Comparison of ENCODE assay signal across 30 mouse cellular contexts in the genomic region with DNA sequence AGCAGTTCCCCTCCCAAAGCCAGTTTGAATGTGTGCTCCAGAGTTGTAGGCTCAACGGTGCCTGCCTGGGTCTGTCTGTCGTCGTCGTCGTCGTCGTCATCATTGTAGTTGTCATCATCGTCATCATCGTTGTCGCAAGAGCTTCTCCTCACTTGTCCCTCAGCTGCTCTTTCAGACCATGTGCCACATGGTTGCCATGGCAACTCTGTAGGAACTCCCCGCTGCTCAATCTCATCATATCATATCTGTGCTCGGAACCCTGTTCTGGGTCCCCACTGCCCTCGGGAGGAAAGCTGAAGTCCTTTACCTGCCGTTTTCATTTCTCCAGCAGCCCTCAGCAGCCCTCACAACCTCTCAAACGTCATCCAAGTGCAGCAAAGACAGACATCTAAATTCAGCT.
DNase-seq lines count a peak whose midpoint lies in the region; ATAC-seq lines count a peak whose summit lies in the region.
"Had no signal": no experiment of that assay in that cellular context is flagged by ENCODE, and none has a peak within 500 bp of the region (broad histone marks: within the 10 kb centered on the region; RNA-seq: fewer than 3 reads in every experiment).

No protein-coding gene starts in this region.

- DNase-seq in hindbrain, embryonic 11.5 days (ENCODE audit: low spot score) = no peak
- DNase-seq in neural tube, embryonic 11.5 days (ENCODE audit: low spot score) = peak; percentile 8
- DNase-seq in neural tube, embryonic 10.5 days (ENCODE audit: extremely low spot score, low spot score) = no peak
- DNase-seq in spleen, postnatal 4 days (ENCODE audit: low spot score in 2 of 2) = no peak
- DNase-seq: adrenal gland, postnatal 14 days; cerebellum, adult 18-20 months; cerebellum, postnatal 10 days; heart, adult 2 months; heart, postnatal 14 days; kidney, adult 8-10 months; kidney, postnatal 10 days; layer of hippocampus, adult 9-11 months; liver, embryonic 13.5 days; lung, adult 2 months; lung, postnatal 10 days; right cerebral cortex, adult 18-20 months; spleen, adult 18-20 months; thymus, adult 18-20 months; thymus, postnatal 25 days had no signal

- H3K4me2 ChIP-seq in hindbrain, embryonic 13.5 days = no peak overlapping the region
- no peak overlapping the region for H3K4me2 ChIP-seq in hindbrain, embryonic 11.5 days (replicated peaks; ENCODE audit: low read depth, low read length)
- H3K4me2 ChIP-seq in neural tube, embryonic 11.5 days (ENCODE audit: low read depth) = no peak overlapping the region
- H3K4me2 ChIP-seq in hindbrain, embryonic 16.5 days (ENCODE audit: low read length) = peak overlapping the region; percentile 7; the same call in 1 of the 2 replicates
- H3K4me2 ChIP-seq in neural tube, embryonic 15.5 days = no peak overlapping the region
- H3K4me2 ChIP-seq: embryonic facial prominence, embryonic 15.5 days; forebrain, embryonic 15.5 days; limb, embryonic 15.5 days; liver, embryonic 13.5 days had no signal

- no peaks in the 10 kb centered on the region for H3K9me3 ChIP-seq in hindbrain, embryonic 13.5 days
- no peaks in the 10 kb centered on the region for H3K9me3 ChIP-seq in hindbrain, embryonic 11.5 days (ENCODE audit: control insufficient read depth, low read length)
- H3K9me3 ChIP-seq in neural tube, embryonic 11.5 days (ENCODE audit: control insufficient read depth, low read length) = no peaks in the 10 kb centered on the region
- H3K9me3 ChIP-seq in hindbrain, embryonic 16.5 days (ENCODE audit: control insufficient read depth, low read length) = no peaks in the 10 kb centered on the region
- H3K9me3 ChIP-seq in neural tube, embryonic 15.5 days (replicated peaks) = no peaks in the 10 kb centered on the region
- H3K9me3 ChIP-seq: embryonic facial prominence, embryonic 15.5 days; forebrain, embryonic 15.5 days; limb, embryonic 10.5 days; limb, embryonic 15.5 days; liver, embryonic 13.5 days had no signal

- no peak for ATAC-seq in hindbrain, embryonic 13.5 days (ENCODE audit: low FRiP score)
- ATAC-seq in hindbrain, embryonic 11.5 days (ENCODE audit: low FRiP score) = no peak
- ATAC-seq in neural tube, embryonic 11.5 days (ENCODE audit: insufficient read depth, low FRiP score, low TSS enrichment) = no peak
- no peak for ATAC-seq in hindbrain, embryonic 16.5 days
- no peak for ATAC-seq in neural tube, embryonic 15.5 days (ENCODE audit: low FRiP score)
- ATAC-seq: CD4-positive, CD25-positive, alpha-beta regulatory T cell, adult 4 months; forebrain, embryonic 15.5 days; intestine, embryonic 16.5 days had no signal

- peaks cover 79% of the 10 kb centered on the region for H3K4me1 ChIP-seq in hindbrain, embryonic 13.5 days (replicated peaks)
- peaks cover 12% of the 10 kb centered on the region for H3K4me1 ChIP-seq in hindbrain, embryonic 11.5 days (replicated peaks; ENCODE audit: control insufficient read depth, insufficient read depth, low read length)
- peaks cover 31% of the 10 kb centered on the region for H3K4me1 ChIP-seq in neural tube, embryonic 11.5 days (ENCODE audit: control insufficient read depth, insufficient read depth, low read length)
- peaks cover 63% of the 10 kb centered on the region for H3K4me1 ChIP-seq in hindbrain, embryonic 16.5 days (ENCODE audit: control insufficient read depth, insufficient read depth, low read depth, low read length)
- peaks cover 86% of the 10 kb centered on the region for H3K4me1 ChIP-seq in neural tube, embryonic 15.5 days
- H3K4me1 ChIP-seq: liver, embryonic 13.5 days had no signal

- H3K27me3 ChIP-seq in hindbrain, embryonic 13.5 days = no peaks in the 10 kb centered on the region
- H3K27me3 ChIP-seq in hindbrain, embryonic 11.5 days (ENCODE audit: control insufficient read depth, insufficient read depth, low read length) = no peaks in the 10 kb centered on the region
- no peaks in the 10 kb centered on the region for H3K27me3 ChIP-seq in neural tube, embryonic 11.5 days (ENCODE audit: control insufficient read depth, insufficient read depth, low read length)
- H3K27me3 ChIP-seq in hindbrain, embryonic 16.5 days (replicated peaks; ENCODE audit: control insufficient read depth, insufficient read depth, low read length) = no peaks in the 10 kb centered on the region
- no peaks in the 10 kb centered on the region for H3K27me3 ChIP-seq in neural tube, embryonic 15.5 days (replicated peaks)
- H3K27me3 ChIP-seq: forebrain, embryonic 15.5 days; limb, embryonic 15.5 days; liver, embryonic 13.5 days had no signal

- H3K36me3 ChIP-seq in hindbrain, embryonic 13.5 days = no peaks in the 10 kb centered on the region
- no peaks in the 10 kb centered on the region for H3K36me3 ChIP-seq in hindbrain, embryonic 11.5 days (ENCODE audit: control insufficient read depth, insufficient read depth, low read length)
- H3K36me3 ChIP-seq in neural tube, embryonic 11.5 days (ENCODE audit: control insufficient read depth, insufficient read depth, low read length) = no peaks in the 10 kb centered on the region
- no peaks in the 10 kb centered on the region for H3K36me3 ChIP-seq in hindbrain, embryonic 16.5 days (ENCODE audit: control insufficient read depth, insufficient read depth, low read length)
- no peaks in the 10 kb centered on the region for H3K36me3 ChIP-seq in neural tube, embryonic 15.5 days
- H3K36me3 ChIP-seq: embryonic facial prominence, embryonic 15.5 days; forebrain, embryonic 15.5 days; limb, embryonic 10.5 days; limb, embryonic 15.5 days; liver, embryonic 13.5 days had no signal

- WGBS in hindbrain, embryonic 13.5 days = 69% methylated on average over 15 of the region's 15 CpGs
- 83% methylated on average over 15 of the region's 15 CpGs for WGBS in hindbrain, embryonic 11.5 days
- 87% methylated on average over 15 of the region's 15 CpGs for WGBS in neural tube, embryonic 11.5 days
- WGBS in hindbrain, embryonic 16.5 days = 62% methylated on average over 15 of the region's 15 CpGs
- whole genome bisulfite sequencing in neural tube, embryonic 15.5 days = 57% methylated on average over 15 of the region's 15 CpGs

- H3K27ac ChIP-seq in hindbrain, embryonic 13.5 days = peak overlapping the region; percentile 42; the same call in 1 of the 2 replicates
- H3K27ac ChIP-seq in hindbrain, embryonic 11.5 days (ENCODE audit: low read depth, low read length) = no peak overlapping the region
- no peak overlapping the region for H3K27ac ChIP-seq in neural tube, embryonic 11.5 days (ENCODE audit: low read depth, low read length)
- H3K27ac ChIP-seq in hindbrain, embryonic 16.5 days (ENCODE audit: low read depth, low read length) = no peak overlapping the region; the same call in 1 of the 2 replicates
- 0 out of 2 replicates have a peak overlapping the region, but pooled peaks have one; percentile 33 for H3K27ac ChIP-seq in neural tube, embryonic 15.5 days (replicated peaks)
- H3K27ac ChIP-seq: embryonic facial prominence, embryonic 15.5 days; forebrain, embryonic 15.5 days; heart, adult 2 months; limb, embryonic 10.5 days; limb, embryonic 15.5 days; liver, embryonic 13.5 days; macrophage; stomach, postnatal 0 days had no signal

- H3K9ac ChIP-seq in hindbrain, embryonic 13.5 days = no peak overlapping the region
- H3K9ac ChIP-seq in hindbrain, embryonic 11.5 days (ENCODE audit: low read depth, low read length) = no peak overlapping the region
- H3K9ac ChIP-seq in neural tube, embryonic 11.5 days (ENCODE audit: low read length) = no peak overlapping the region
- H3K9ac ChIP-seq in hindbrain, embryonic 16.5 days (ENCODE audit: low read depth, low read length) = no peak overlapping the region
- no peak overlapping the region for H3K9ac ChIP-seq in neural tube, embryonic 15.5 days (replicated peaks)
- H3K9ac ChIP-seq: embryonic facial prominence, embryonic 15.5 days; forebrain, embryonic 15.5 days; limb, embryonic 15.5 days; liver, embryonic 13.5 days had no signal

- H3K4me3 ChIP-seq in hindbrain, embryonic 13.5 days = no peak overlapping the region
- H3K4me3 ChIP-seq in hindbrain, embryonic 11.5 days (ENCODE audit: low read depth, low read length) = no peak overlapping the region
- H3K4me3 ChIP-seq in neural tube, embryonic 11.5 days (ENCODE audit: low read depth, low read length) = no peak overlapping the region
- no peak overlapping the region for H3K4me3 ChIP-seq in hindbrain, embryonic 16.5 days (ENCODE audit: low read length)
- no peak overlapping the region for H3K4me3 ChIP-seq in neural tube, embryonic 15.5 days (replicated peaks)
- H3K4me3 ChIP-seq: embryonic facial prominence, embryonic 15.5 days; forebrain, embryonic 15.5 days; heart, adult 2 months; limb, embryonic 10.5 days; limb, embryonic 15.5 days; liver, embryonic 13.5 days had no signal

Comparison
In these comparisons a context has a peak if more than half of its experiments do, and no peak if none do; other contexts are left out.
1. H3K27ac ChIP-seq: peak in hindbrain, embryonic 13.5 days (single experiment) and neural tube, embryonic 15.5 days (single experiment); none in hindbrain, embryonic 11.5 days (single experiment), neural tube, embryonic 11.5 days (single experiment) and hindbrain, embryonic 16.5 days (single experiment).